Mouse (Mus musculus) cerebellum, postnatal 25 days (tissue): ENCODE measurements at regions not wholly inside any gene's neighbourhood (a gene's known extent, or its start where the extent isn't known, plus 50 kb on each side); places are given as distances from the start of the nearest gene placed in this dataset.
A peak's percentile ranks its signal among the peaks of the same experiment; 100 is the strongest.

Experiments used
- DNase-seq, 2 experiments: peaks; one replicate each; pipeline ENCODE4 v3.0.0; 2021; ENCODE audit warnings: mixed read lengths in 2 of 2

DNA sequence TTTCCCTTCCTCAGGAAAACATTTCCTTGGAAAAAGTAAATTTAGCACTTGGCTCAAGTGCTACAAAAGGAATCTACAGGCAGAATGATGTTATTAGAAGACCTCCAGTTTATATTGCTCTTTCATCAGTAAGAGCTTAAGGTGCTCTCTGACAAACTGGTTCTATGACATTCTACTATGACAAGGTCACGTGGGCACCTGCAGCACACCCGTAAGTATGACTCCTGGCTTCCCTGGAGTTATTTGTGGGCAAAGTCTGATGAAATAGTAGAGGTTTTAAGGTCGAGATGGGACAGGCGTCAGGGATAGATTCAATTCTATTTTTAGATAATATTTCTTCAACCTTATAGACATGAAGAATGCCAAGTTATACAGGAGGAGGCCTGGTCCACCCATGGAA is 84.9 kb upstream of the Ccn6 start:
- DNase-seq = no peak

DNA sequence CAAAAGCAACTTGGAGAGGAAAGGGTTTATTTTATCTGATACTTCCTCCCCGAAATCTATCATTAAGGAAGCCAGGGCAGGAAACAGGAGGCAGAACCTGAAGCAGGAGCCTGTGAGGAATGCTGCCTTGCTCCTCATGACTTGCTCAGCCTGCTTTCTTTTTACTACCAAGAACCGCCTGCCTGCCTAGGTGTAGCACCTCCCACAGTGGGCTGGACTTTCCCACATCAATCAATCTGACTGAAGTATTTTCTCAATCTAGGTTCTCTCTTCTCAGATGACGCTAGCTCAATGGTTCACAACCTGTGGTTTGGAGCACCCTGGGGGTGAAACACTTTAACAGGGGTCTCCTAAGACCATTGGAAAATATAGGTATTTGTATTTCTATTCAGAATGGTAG is 83.4 kb upstream of the Ccn6 start:
- DNase-seq = no peak

- no peak for DNase-seq
Measured at GRCm38 (mm10) chr10:39245141-39245540, 81.5 kb upstream of the Ccn6 start.

GRCm38 (mm10) chr10:39244061-39244460 is 80.5 kb upstream of the Ccn6 start:
- no peak for DNase-seq

GRCm38 (mm10) chr10:39242398-39242797 is 78.8 kb upstream of the Ccn6 start:
- no peak for DNase-seq

- no peak for DNase-seq
Measured at GRCm38 (mm10) chr10:39241922-39242321, 78.3 kb upstream of the Ccn6 start.

GRCm38 (mm10) chr10:39241486-39241885 is 77.9 kb upstream of the Ccn6 start:
- DNase-seq = no peak

DNA sequence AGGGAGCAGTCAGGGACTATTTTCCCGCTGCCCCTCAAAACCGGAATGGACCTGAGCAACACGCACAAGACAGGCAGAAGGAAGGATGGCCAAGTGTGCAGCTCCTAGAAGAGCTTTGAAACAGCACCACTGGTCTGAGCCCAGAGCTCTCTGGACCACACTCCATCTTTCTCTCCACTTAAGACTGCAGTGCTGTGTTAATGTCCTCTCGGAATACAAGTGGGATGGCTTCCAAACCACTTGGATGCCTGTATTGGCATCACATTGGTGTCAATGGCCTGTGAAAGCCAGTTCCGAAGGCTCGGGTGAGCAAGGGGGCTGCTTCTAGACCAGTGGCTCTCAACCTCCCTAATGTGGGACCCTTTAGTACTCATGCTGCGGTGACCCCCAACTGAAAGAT is 77.4 kb upstream of the Ccn6 start:
- no peak for DNase-seq

DNA sequence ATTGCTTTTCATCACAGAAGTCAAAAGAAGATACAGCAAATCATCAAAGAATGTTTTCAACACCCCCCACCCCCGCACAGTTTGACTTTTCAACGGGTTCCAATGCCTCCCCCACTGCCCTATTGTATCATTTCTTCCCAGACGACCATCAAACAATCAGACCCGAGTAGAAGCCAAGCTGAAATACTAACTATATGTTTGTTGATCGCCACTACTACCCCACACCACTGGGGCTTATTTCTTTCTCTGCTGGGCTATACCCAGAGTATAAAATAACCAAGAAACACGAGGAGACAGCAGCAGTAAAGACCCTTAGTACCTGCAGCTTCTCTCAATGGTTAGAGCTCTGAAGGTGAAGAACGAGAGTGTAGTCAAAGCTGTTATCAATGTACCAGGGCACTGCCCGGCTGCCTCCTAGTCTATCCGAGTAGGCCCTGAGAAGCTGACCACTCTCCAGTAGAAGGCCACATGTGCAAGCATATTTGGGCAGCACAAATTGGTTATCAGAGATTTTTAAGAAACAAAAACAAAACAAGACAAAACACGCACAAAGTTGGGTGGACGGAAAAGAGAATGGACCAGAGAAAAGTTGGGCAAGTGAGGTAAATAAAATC is 76.7 kb upstream of the Ccn6 start:
- DNase-seq = no peak

GRCm38 (mm10) chr10:39239498-39240177 is 76.0 kb upstream of the Ccn6 start:
- peak; percentile 78 to 84 for DNase-seq

DNA sequence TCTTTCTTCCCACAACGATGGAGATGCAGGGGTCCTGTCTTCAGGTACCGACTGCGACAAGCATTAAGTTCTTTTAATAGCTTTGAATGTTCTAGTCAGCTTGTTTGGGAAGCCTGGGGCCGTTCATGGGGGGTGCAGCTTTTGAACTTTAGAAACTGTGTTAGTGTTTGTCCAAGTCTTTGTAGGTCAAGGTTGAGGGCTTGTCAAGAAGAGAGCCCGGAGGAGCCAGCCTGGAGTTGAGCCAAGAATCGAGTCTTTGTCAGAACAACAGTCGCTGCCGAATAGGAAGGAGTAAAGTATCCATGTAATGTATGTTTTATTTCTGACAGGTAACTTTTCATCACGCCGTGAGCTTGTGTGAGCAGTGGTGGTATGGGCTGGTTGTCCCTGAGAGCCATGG is 75.0 kb upstream of the Ccn6 start:
- DNase-seq = peak in 1 of 2 experiments; percentile 31

DNA sequence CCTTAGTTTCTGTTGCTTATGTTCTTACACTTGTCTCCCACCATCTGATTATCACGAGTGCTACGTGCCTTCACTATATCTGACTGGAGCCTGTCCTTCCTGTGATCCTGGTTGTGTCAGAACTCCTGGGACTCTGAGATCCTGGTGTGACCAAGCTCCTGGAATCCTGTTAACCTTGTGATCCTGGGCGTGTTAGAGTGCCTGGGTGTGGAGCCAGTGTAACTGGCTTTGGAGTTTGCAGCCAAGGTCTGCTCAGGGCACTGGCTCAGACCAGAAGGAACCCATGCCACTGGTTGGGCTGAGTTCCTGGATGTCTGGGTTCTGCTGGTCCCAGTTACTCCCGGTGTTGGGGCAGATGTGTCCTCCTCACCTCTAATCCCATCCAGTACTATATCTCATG is 74.0 kb upstream of the Ccn6 start:
- no peak for DNase-seq

DNA sequence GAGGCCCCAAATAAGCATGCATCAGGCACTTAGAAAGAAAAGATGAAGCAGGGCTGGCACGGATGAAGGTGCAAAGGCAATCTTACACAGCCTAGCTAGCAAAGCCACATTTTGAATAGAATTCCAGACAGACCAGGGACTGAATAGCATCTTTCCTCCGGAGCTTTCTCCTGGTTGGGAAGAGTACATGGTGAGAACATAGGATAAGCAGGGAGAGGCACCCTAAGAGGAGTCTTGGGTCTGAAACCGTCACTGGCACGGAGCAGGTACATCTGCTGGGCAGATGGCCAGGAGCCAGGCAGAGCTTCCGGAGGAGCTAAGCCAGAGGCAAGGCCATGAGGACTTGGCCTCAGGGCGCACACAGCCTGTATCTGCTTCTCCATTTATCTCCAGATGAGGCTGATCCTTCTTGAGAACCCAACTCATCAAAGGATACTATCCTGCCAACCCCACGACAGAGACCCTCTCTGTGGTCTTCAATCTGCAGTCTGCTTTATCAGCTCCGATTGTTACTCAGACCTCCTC is 70.4 kb upstream of the Ccn6 start:
- DNase-seq = no peak

DNA sequence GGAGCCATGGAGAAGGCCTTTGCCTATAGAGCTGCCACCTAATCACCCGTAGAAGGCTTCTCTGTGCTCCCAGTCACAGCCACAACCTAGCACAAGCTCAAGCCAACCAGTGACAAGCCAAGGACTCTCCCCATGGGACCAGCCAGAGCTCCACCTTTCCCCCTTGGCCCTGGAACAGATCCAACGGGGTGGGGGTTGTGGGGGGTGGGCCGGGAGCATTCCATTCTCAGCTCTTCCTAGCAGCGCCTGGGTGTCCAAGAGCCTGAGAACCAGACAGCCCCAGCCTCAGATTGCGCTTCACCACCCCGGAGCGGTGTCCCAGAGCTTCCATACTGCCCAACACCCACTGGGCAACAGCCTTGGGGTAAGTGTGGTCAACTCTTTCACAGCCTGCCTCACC is 69.6 kb upstream of the Ccn6 start:
- no peak for DNase-seq

DNA sequence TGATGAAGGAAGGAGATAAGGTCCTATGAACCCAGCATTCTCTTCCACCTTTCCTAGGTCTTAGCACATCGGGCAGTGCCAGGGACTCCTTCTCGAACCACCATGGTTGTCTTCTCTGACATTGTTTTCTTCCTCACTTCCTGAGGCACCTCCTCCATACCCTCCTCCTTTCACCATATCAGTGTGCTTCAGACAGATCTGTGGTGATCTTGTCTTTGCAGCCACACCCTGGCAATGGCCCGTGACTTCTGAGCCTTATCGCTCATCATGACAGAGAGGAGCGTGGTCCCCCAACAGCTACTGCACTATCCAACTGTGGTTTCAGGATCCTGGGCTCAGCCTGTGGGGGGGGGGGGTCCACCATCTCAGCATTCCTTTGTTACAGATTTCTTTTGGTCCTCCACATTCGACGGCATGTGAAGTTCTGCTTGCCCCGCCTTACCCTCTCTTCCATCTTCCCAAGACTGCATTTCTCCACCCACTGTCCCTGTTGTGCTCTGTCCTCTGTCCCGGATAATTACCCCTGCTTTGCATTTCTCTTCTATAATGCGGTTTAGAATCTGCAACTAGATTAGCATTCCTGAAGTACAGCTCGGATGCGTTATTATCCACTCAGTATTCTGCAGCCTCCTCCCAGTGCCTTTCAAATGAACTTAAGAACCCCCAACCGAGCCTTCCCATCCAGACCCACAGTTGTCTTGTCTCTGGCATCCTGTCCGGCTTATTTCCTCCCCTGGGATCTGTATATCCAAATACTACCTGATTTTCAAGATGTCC is 67.2 kb upstream of the Ccn6 start:
- DNase-seq = no peak

DNA sequence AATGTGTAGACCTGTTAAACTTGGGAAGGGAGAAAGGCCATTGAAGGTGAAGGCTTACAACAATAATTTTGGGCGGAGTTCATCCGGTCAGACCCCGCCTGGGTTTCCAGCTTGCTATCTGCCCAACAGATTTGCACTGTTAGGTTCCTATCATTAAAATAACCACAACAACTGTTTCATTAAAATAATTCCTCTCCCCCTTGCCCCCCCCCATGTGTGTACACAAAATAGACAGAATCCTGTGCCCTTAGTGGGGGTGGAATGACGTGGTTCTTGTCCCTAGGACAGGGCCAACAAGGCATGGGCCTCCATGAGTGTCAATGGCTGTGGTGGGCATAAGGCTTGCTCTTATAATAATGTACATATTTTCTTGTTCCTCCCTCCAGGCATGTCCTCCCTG is 65.6 kb upstream of the Ccn6 start:
- DNase-seq = no peak

DNA sequence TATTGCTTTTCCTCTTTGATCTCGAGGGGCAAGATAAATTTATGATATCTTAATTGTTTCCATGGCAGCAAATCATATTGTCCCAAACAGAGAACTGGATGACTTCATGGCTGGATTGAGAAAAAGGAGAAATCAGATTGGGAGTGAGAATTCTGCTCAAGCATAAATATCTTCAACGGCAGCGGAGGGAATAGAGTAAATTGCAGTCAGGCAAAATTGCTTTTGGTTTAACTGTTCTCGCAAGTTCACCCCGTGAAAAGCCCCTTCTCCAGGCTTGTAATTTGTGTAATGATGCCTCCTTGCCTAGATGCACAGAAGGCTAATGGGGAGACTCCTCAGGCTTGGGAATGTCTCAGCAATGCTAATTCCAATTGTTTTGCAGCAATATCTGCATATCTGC is 64.4 kb upstream of the Ccn6 start:
- DNase-seq = no peak

- DNase-seq = no peak
Measured at GRCm38 (mm10) chr10:39227499-39227942, 63.9 kb upstream of the Ccn6 start.

GRCm38 (mm10) chr10:39226518-39226917 is 62.9 kb upstream of the Ccn6 start:
- DNase-seq = no peak

GRCm38 (mm10) chr10:39224449-39225094 is 61.0 kb upstream of the Ccn6 start:
- no peak for DNase-seq

GRCm38 (mm10) chr10:39221028-39221427 is 57.4 kb upstream of the Ccn6 start:
- DNase-seq = no peak

DNA sequence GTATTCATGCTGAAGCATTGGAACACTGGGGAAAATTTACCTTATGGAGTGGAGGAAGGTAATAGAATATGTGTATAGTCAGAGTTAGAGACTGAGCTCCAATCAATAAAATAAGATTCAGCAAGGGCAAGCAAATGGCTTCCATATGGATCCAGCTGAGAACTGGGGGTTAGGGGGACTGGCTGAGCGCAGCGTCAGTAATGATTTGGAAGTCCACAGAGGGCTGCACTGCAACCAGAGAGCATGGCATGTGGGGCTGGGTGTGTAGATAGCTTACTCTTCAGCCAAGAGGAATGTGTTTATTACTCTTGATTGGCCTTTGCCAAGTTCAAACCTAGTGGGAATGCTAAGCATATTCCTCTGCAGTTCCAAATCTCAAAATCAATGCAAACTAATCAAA is 55.8 kb upstream of the Ccn6 start:
- no peak for DNase-seq

GRCm38 (mm10) chr10:39218151-39218550 is 54.6 kb upstream of the Ccn6 start:
- no peak for DNase-seq
